Mouse (Mus musculus): ENCODE measurements at regions not wholly inside any gene's neighbourhood (a gene's known extent, or its start where the extent isn't known, plus 50 kb on each side); places are given as distances from the start of the nearest gene placed in this dataset.

GRCm38 (mm10) chr5:64744041-64744440 is 59.1 kb upstream of the Klf3 start:
- WGBS = 92% methylated on average over 4 of the region's 4 CpGs
- no peak for ATAC-seq
- H3K4me1 ChIP-seq (ENCODE audit: insufficient read depth) = no peaks in the 10 kb centered on the region

GRCm38 (mm10) chr5:64744455-64744854 is 58.7 kb upstream of the Klf3 start:
- Histone ChIP-seq H3K27ac (ENCODE audit: low read depth, low read length) (no peak overlapping the region), H3K27me3 (ENCODE audit: insufficient read depth, low read length) (no peaks in the 10 kb centered on the region), H3K4me1 (ENCODE audit: insufficient read depth) (no peaks in the 10 kb centered on the region), H3K9me3 (ENCODE audit: low read length) (no peaks in the 10 kb centered on the region), H3K9ac (no peak overlapping the region), H3K4me2 (ENCODE audit: low read depth) (no peak overlapping the region), H3K4me3 (ENCODE audit: low read depth, low read length) (no peak overlapping the region), H3K36me3 (ENCODE audit: insufficient read depth) (no peaks in the 10 kb centered on the region)
- DNase-seq (no peak), ATAC-seq (no peak)
- TF ChIP-seq CTCF (IDR thresholded peaks at IDR 0.05; ENCODE audit: low read depth) = no peak
- WGBS = 89% methylated on average over 5 of the region's 5 CpGs

More at GRCm38 (mm10) chr5:64744041-64744440, 59.1 kb upstream of the Klf3 start:
- no peak overlapping the region for H3K4me2 ChIP-seq (ENCODE audit: low read depth)
- no peak for DNase-seq
- H3K27ac ChIP-seq (ENCODE audit: low read depth, low read length) = no peak overlapping the region
- no peak for TF ChIP-seq CTCF (IDR thresholded peaks at IDR 0.05; ENCODE audit: low read depth)
- H3K9me3 ChIP-seq (ENCODE audit: low read length) = no peaks in the 10 kb centered on the region
- H3K4me3 ChIP-seq (ENCODE audit: low read depth, low read length) = no peak overlapping the region
- H3K36me3 ChIP-seq (ENCODE audit: insufficient read depth) = no peaks in the 10 kb centered on the region
- H3K9ac ChIP-seq = no peak overlapping the region
- no peaks in the 10 kb centered on the region for H3K27me3 ChIP-seq (ENCODE audit: insufficient read depth, low read length)

GRCm38 (mm10) chr5:64747461-64747860 is 55.7 kb upstream of the Klf3 start:
- 27% methylated on average over 1 of the region's 1 CpGs for WGBS
- H3K9ac ChIP-seq = no peak overlapping the region
- no peak for TF ChIP-seq CTCF (IDR thresholded peaks at IDR 0.05; ENCODE audit: low read depth)
- no peak overlapping the region for H3K4me3 ChIP-seq (ENCODE audit: low read depth, low read length)
- no peaks in the 10 kb centered on the region for H3K9me3 ChIP-seq (ENCODE audit: low read length)
- DNase-seq (no peak), ATAC-seq (no peak)
- H3K4me2 ChIP-seq (ENCODE audit: low read depth) = no peak overlapping the region
- no peaks in the 10 kb centered on the region for H3K27me3 ChIP-seq (ENCODE audit: insufficient read depth, low read length)
- H3K36me3 ChIP-seq (ENCODE audit: insufficient read depth) = no peaks in the 10 kb centered on the region
- H3K27ac ChIP-seq (ENCODE audit: low read depth, low read length) = no peak overlapping the region
- no peaks in the 10 kb centered on the region for H3K4me1 ChIP-seq (ENCODE audit: insufficient read depth)

GRCm38 (mm10) chr5:64749415-64750166 is 53.6 kb upstream of the Klf3 start:
- no peaks in the 10 kb centered on the region for H3K4me1 ChIP-seq (ENCODE audit: insufficient read depth)
- H3K27ac ChIP-seq (ENCODE audit: low read depth, low read length) = no peak overlapping the region
- ATAC-seq (no peak), DNase-seq (no peak)
- H3K27me3 ChIP-seq (ENCODE audit: insufficient read depth, low read length) = no peaks in the 10 kb centered on the region
- WGBS = 62% methylated on average over 14 of the region's 14 CpGs
- no peak overlapping the region for H3K4me2 ChIP-seq (ENCODE audit: low read depth)
- 0 out of 2 replicates have a peak, but pooled peaks cover 1% of the 10 kb centered on the region for H3K9me3 ChIP-seq (ENCODE audit: low read length)
- TF ChIP-seq CTCF (IDR thresholded peaks at IDR 0.05; ENCODE audit: low read depth) = no peak
- H3K9ac ChIP-seq = no peak overlapping the region
- no peak overlapping the region for H3K4me3 ChIP-seq (ENCODE audit: low read depth, low read length)
- H3K36me3 ChIP-seq (ENCODE audit: insufficient read depth) = no peaks in the 10 kb centered on the region

GRCm38 (mm10) chr5:64750406-64750805 is 52.8 kb upstream of the Klf3 start:
- Histone ChIP-seq H3K27ac (ENCODE audit: low read depth, low read length) (no peak overlapping the region), H3K27me3 (ENCODE audit: insufficient read depth, low read length) (no peaks in the 10 kb centered on the region), H3K36me3 (ENCODE audit: insufficient read depth) (no peaks in the 10 kb centered on the region), H3K4me2 (ENCODE audit: low read depth) (no peak overlapping the region), H3K9ac (no peak overlapping the region), H3K9me3 (ENCODE audit: low read length) (0 out of 2 replicates have a peak, but pooled peaks cover 3% of the 10 kb centered on the region), H3K4me1 (ENCODE audit: insufficient read depth) (no peaks in the 10 kb centered on the region), H3K4me3 (ENCODE audit: low read depth, low read length) (no peak overlapping the region)
- no peak for ATAC-seq
- WGBS = 96% methylated on average over 3 of the region's 3 CpGs
- no peak for TF ChIP-seq CTCF (IDR thresholded peaks at IDR 0.05; ENCODE audit: low read depth)
- DNase-seq = no peak

- H3K27me3 ChIP-seq (ENCODE audit: insufficient read depth, low read length) = no peaks in the 10 kb centered on the region
- H3K36me3 ChIP-seq (ENCODE audit: insufficient read depth) = no peaks in the 10 kb centered on the region
- H3K27ac ChIP-seq (ENCODE audit: low read depth, low read length) = no peak overlapping the region
- no peak overlapping the region for H3K9ac ChIP-seq
- DNase-seq = no peak
- H3K4me3 ChIP-seq (ENCODE audit: low read depth, low read length) = no peak overlapping the region
- 0 out of 2 replicates have a peak, but pooled peaks cover 3% of the 10 kb centered on the region for H3K9me3 ChIP-seq (ENCODE audit: low read length)
- no peaks in the 10 kb centered on the region for H3K4me1 ChIP-seq (ENCODE audit: insufficient read depth)
- no peak for TF ChIP-seq CTCF (IDR thresholded peaks at IDR 0.05; ENCODE audit: low read depth)
- no peak for ATAC-seq
- no peak overlapping the region for H3K4me2 ChIP-seq (ENCODE audit: low read depth)
- WGBS = 63% methylated on average over 7 of the region's 7 CpGs
Observed at GRCm38 (mm10) chr5:64750976-64751656, 52.1 kb upstream of the Klf3 start.

GRCm38 (mm10) chr5:64753142-64753750 is 49.9 kb upstream of the Klf3 start:
- Histone ChIP-seq H3K9me3 (ENCODE audit: low read length) (0 out of 2 replicates have a peak, but pooled peaks cover 3% of the 10 kb centered on the region), H3K36me3 (ENCODE audit: insufficient read depth) (no peaks in the 10 kb centered on the region), H3K27ac (ENCODE audit: low read depth, low read length) (no peak overlapping the region), H3K4me1 (ENCODE audit: insufficient read depth) (no peaks in the 10 kb centered on the region), H3K4me3 (ENCODE audit: low read depth, low read length) (no peak overlapping the region), H3K4me2 (ENCODE audit: low read depth) (no peak overlapping the region), H3K27me3 (ENCODE audit: insufficient read depth, low read length) (no peaks in the 10 kb centered on the region), H3K9ac (no peak overlapping the region)
- TF ChIP-seq CTCF (IDR thresholded peaks at IDR 0.05; ENCODE audit: low read depth) = no peak
- DNase-seq = no peak
- 47% methylated on average over 7 of the region's 7 CpGs for WGBS
- no peak for ATAC-seq

Small RNA genes in the stretch of these regions (microRNA-seq; reads per million reads assigned to microRNA genes)
- 0 reads per million in 2 experiments for gene Gm25306

Data from forebrain, postnatal 0 days (tissue).